Comparison of ENCODE assay signal across 8 mouse cellular contexts in genomic region chr14:16200969-16201638, GRCm38 (mm10). TPM values are rescaled to one million over a fixed set of nuclear protein-coding genes. Genes with fewer than 3 reads are reported as not detected.
DNase-seq lines count a peak whose midpoint lies in the region; ATAC-seq and TF ChIP-seq lines count a peak whose summit lies in the region.

No protein-coding gene starts in this region.

- peak overlapping the region; percentile 48 for H3K4me2 ChIP-seq in forebrain, embryonic 13.5 days

- H3K27me3 ChIP-seq in Patski: no peaks in the 10 kb centered on the region
- no peaks in the 10 kb centered on the region for H3K27me3 ChIP-seq in forebrain, embryonic 13.5 days

- WGBS in forebrain, embryonic 13.5 days: 3% methylated on average over 8 of the region's 8 CpGs

- POLR2A ChIA-PET in Patski (lab: Charles Lee): no interaction called here

- CTCF ChIA-PET in Patski (lab: Charles Lee): no interaction called here

- in situ Hi-C loops in Patski (cut with MboI; ENCODE audit: low pct_unique_long_range_greater_than_20kb): loop anchor here (25.0 kb wide), 1 partner anchor 1339 kb away; no protein-coding TSS in a partner anchor

- peaks cover 30% of the 10 kb centered on the region for H3K4me1 ChIP-seq in forebrain, embryonic 13.5 days

- intact Hi-C loops in left cerebral cortex, postnatal 36 days (cut with DNase I): loop anchor here (5.0 kb wide), 1 partner anchor 1334 kb away; no protein-coding TSS in a partner anchor

- DNase-seq in embryo, embryonic 10.5 days (ENCODE audit: low spot score): peak; percentile 47
- no peak for DNase-seq in embryo, embryonic 9.5 days (ENCODE audit: extremely low spot score)
- DNase-seq in Patski (ENCODE audit: low read depth, low spot score): no peak
- peak; percentile 38 for DNase-seq in kidney, adult 9 months
- DNase-seq in left cerebral cortex, postnatal 36 days (ENCODE audit: low spot score in 2 of 2): peak; percentile 24 to 37
- peak; percentile 25 for DNase-seq in right cerebral cortex, postnatal 25 days

- ATAC-seq in Patski: peak; percentile 54
- peak; percentile 97 for ATAC-seq in forebrain, embryonic 13.5 days
- ATAC-seq in monocyte, adult 5-6 weeks (replicated peaks; ENCODE audit: insufficient number of reproducible peaks, low FRiP score, low TSS enrichment, poor library complexity, severe bottlenecking): no peak

- no peak for TF ChIP-seq CTCF in Patski (IDR thresholded peaks at IDR 0.05)

- H3K27ac ChIP-seq in forebrain, embryonic 13.5 days: peak overlapping the region; percentile 88

- H3K9ac ChIP-seq in forebrain, embryonic 13.5 days: no peak overlapping the region

- H3K4me3 ChIP-seq in forebrain, embryonic 13.5 days: no peak overlapping the region

- no peaks in the 10 kb centered on the region for H3K9me3 ChIP-seq in forebrain, embryonic 13.5 days (replicated peaks)

- no peaks in the 10 kb centered on the region for H3K36me3 ChIP-seq in forebrain, embryonic 13.5 days (ENCODE audit: poor library complexity, severe bottlenecking)

RNA-seq across cellular contexts. Expression of gene Ngly1, which starts 48.0 kb away (rescaled TPM):
- polyA plus RNA-seq in Patski (2021): 29.6 TPM
- 26.9 and 30.6 TPM in 2 replicates for polyA plus RNA-seq in forebrain, embryonic 13.5 days (2015; fragmentation: Nextera tagmentation; extraction: Ambion mirVana)
- total RNA-seq in left cerebral cortex, postnatal 36 days (2021): 10 to 100 TPM; 29.1 to 33.4 TPM
- total RNA-seq in monocyte, adult 5-6 weeks (2017): 58.4 to 63.1 TPM (median 59.5 TPM) in 3 replicates

RNA-seq across cellular contexts. Expression of gene Oxsm, which starts 48.5 kb away (rescaled TPM):
- polyA plus RNA-seq in Patski (2021): 14.8 TPM
- 1.6 and 2.1 TPM in 2 replicates for polyA plus RNA-seq in forebrain, embryonic 13.5 days (2015; fragmentation: Nextera tagmentation; extraction: Ambion mirVana)
- 10 to 100 TPM; 10.4 to 11.6 TPM for total RNA-seq in left cerebral cortex, postnatal 36 days (2021)
- 11.2 to 13.6 TPM (median 12.5 TPM) in 3 replicates for total RNA-seq in monocyte, adult 5-6 weeks (2017)

Comparison
In these comparisons a context has a peak if more than half of its experiments do, and no peak if none do; other contexts are left out.
1. DNase-seq: peak in embryo, embryonic 10.5 days (single experiment), kidney, adult 9 months (single experiment), left cerebral cortex, postnatal 36 days (2 of 2) and right cerebral cortex, postnatal 25 days (single experiment); none in embryo, embryonic 9.5 days (single experiment) and Patski (single experiment).